Mouse (Mus musculus) MEL (cell line): ENCODE results near the gene Stk39.

ENCODE experiments used
- CTCF ChIP-seq, 3 experiments: IDR thresholded peaks in 2 of 3; conservative IDR thresholded peaks in 1 of 3; 2 replicates each; pipeline ENCODE4 v1.5.1; 2011 to 2012; ENCODE audit warnings: low read length in 3 of 3, low read depth in 2 of 3, mild to moderate bottlenecking in 2 of 3, improper control_type of control experiment in 1 of 3, inconsistent platforms in 1 of 3, mixed read lengths in 1 of 3, moderate library complexity in 1 of 3; ENCODE audit not compliant: control insufficient read depth in 1 of 3, insufficient read depth in 1 of 3, poor library complexity in 1 of 3, severe bottlenecking in 1 of 3
- EP300 ChIP-seq, 2 experiments: IDR thresholded peaks; 2 replicates each; pipeline ENCODE4 v1.6.1; 2011; ENCODE audit warnings: improper control_type of control experiment in 2 of 2, low read length in 2 of 2, low read depth in 1 of 2, mild to moderate bottlenecking in 1 of 2
- GATA1 ChIP-seq: IDR thresholded peaks from 2 replicates; pipeline ENCODE4 v1.6.1; 2011; ENCODE audit warnings: low read depth, low read length, improper control_type of control experiment
- HCFC1 ChIP-seq: IDR thresholded peaks from 2 replicates; pipeline ENCODE4 v1.6.1; 2012; ENCODE audit warnings: low read depth, mild to moderate bottlenecking, inconsistent platforms, low read length, improper control_type of control experiment, moderate library complexity
- KAT2A ChIP-seq: conservative IDR thresholded peaks from 2 replicates; pipeline ENCODE4 v1.6.1; 2012; ENCODE audit warnings: low read depth, low read length, improper control_type of control experiment, inconsistent platforms
- MAX ChIP-seq: IDR thresholded peaks from 2 replicates; pipeline ENCODE4 v1.6.1; 2011; ENCODE audit warnings: low read length, improper control_type of control experiment
- MYB ChIP-seq: IDR thresholded peaks from 2 replicates; pipeline ENCODE4 v1.6.1; 2011; ENCODE audit warnings: mild to moderate bottlenecking, low read depth, low read length, improper control_type of control experiment
- POLR2A ChIP-seq, 2 experiments: IDR thresholded peaks; 2 replicates each; pipeline ENCODE4 v1.6.1; 2011 to 2012; ENCODE audit warnings: low read length in 2 of 2, mild to moderate bottlenecking in 2 of 2, control low read depth in 1 of 2, improper control_type of control experiment in 1 of 2, low read depth in 1 of 2, moderate library complexity in 1 of 2; ENCODE audit not compliant: control insufficient read depth in 1 of 2, insufficient read depth in 1 of 2, poor library complexity in 1 of 2
- POLR2AphosphoS2 ChIP-seq: IDR thresholded peaks from 2 replicates; pipeline ENCODE4 v1.6.1; 2011; ENCODE audit warnings: low read length, improper control_type of control experiment
- POLR2AphosphoS5 ChIP-seq: IDR thresholded peaks from 2 replicates; pipeline ENCODE4 v1.6.1; 2012; ENCODE audit warnings: low read depth, borderline replicate concordance, mild to moderate bottlenecking, inconsistent platforms, low read length, moderate library complexity, mixed read lengths
- RAD21 ChIP-seq: IDR thresholded peaks from 2 replicates; pipeline ENCODE4 v1.6.1; 2011; ENCODE audit warnings: mild to moderate bottlenecking, low read depth, low read length, improper control_type of control experiment
- SMC3 ChIP-seq: IDR thresholded peaks from 2 replicates; pipeline ENCODE4 v1.6.1; 2011; ENCODE audit warnings: low read depth, low read length, improper control_type of control experiment
- TBP ChIP-seq: IDR thresholded peaks from 2 replicates; pipeline ENCODE4 v1.8.0; 2011; ENCODE audit warnings: low read depth, low read length, improper control_type of control experiment
- USF2 ChIP-seq, 2 experiments: IDR thresholded peaks; 2 replicates each; pipeline ENCODE4 v1.6.1; 2011 to 2012; ENCODE audit warnings: improper control_type of control experiment in 2 of 2, low read length in 2 of 2, borderline replicate concordance in 1 of 2, inconsistent platforms in 1 of 2, low read depth in 1 of 2, mild to moderate bottlenecking in 1 of 2; ENCODE audit not compliant: insufficient read depth in 1 of 2

DNA sequence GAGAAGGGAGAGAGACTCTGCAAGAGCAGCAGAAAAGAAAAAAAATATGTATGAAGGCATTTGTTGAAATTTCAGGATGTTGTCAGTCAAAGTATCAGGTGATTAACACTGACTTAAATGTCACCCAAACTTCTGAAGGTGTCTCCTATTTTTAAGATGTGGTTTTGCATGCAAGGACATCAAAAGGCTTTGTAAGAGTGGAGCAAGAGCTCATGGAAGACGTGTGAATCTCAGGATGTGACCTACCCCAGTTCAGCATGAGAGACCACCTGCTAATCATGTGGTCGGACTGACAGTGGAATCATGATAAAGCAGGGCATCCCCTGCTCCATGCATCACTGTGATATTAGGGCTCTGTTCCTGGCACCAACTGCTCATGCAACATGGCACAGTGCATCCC is 175.3 kb downstream of the Stk39 start:
- TF ChIP-seq POLR2AphosphoS2 (no peak), CTCF (IDR thresholded peaks at IDR 0.05 in 2 of 3, conservative IDR thresholded peaks at IDR 0.05 in 1 of 3; ENCODE audit: control insufficient read depth in 1 of 3, insufficient read depth in 1 of 3, low read depth in 2 of 3, low read length in 3 of 3, poor library complexity in 1 of 3, severe bottlenecking in 1 of 3) (no peak), SMC3 (no peak), GATA1 (no peak), RAD21 (no peak), MYB (no peak), POLR2A (IDR thresholded peaks at IDR 0.05; ENCODE audit: control insufficient read depth in 1 of 2, insufficient read depth in 1 of 2, low read depth in 1 of 2, low read length in 2 of 2, poor library complexity in 1 of 2) (no peak), POLR2AphosphoS5 (no peak), KAT2A (no peak), HCFC1 (no peak), TBP (no peak), MAX (no peak), EP300 (IDR thresholded peaks at IDR 0.05; ENCODE audit: low read depth in 1 of 2, low read length in 2 of 2) (no peak), USF2 (IDR thresholded peaks at IDR 0.05; ENCODE audit: borderline replicate concordance in 1 of 2, insufficient read depth in 1 of 2, low read depth in 1 of 2, low read length in 2 of 2) (no peak)
